Mouse (Mus musculus) retina, adult 2 months (tissue): Measurements from ENCODE around the gene Ubp1.
"Not testable (repeated sequence)": the region's sequence is repeated elsewhere in the genome, so short reads cannot be mapped to it uniquely, and the experiment has no call there.

Experiments used
- DNase-seq: peaks from one replicate; pipeline ENCODE4 v3.0.0-alpha.2; 2012; ENCODE audit warnings: low read depth, low spot score

Ubp1 gene

DNA sequence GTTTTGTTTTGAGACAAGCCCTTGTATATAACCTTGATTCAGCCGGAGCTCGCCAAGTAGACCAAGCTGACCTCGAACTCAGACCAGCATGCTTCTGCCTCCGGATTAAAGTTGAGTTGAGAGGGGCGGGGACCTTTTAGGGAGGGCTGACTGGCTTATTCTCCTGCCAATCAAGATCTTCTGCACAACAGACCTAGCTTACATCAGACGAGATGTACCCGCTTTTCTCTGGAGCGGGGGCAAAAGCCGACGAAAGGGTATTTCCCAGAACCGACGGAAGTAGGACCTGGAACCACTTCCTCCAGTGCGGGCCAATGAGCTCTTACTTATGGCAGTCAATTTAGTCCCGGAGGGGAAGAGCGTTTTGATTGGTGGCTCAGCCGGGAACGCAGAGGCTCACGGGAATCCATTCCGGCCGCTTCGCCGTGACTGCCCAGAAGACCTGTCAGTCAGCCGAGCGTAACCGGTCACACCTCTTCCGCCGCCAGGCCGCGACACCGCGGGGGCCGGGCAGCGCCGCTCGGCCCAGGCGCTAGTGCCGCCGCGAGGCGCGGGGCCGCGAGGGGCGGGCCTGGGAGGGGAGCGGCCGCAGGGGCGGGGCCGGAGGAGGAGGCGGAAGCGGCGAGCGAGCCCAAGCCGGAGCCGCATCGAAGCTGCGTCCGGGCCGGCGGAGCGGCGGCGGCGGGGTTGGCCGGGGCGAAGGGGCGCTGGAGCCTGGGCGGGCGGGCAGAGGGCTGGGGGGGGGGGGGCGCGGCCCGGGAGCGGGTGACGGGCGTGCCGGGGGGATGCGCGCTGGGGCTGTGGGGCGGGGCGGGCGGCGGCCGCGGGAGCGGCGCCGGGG is at the start of gene Ubp1:
Gene Ubp1 (plus strand): TSS at position 401 of the 841 bp plus-strand sequence.
- DNase-seq: peak; percentile 96

DNA sequence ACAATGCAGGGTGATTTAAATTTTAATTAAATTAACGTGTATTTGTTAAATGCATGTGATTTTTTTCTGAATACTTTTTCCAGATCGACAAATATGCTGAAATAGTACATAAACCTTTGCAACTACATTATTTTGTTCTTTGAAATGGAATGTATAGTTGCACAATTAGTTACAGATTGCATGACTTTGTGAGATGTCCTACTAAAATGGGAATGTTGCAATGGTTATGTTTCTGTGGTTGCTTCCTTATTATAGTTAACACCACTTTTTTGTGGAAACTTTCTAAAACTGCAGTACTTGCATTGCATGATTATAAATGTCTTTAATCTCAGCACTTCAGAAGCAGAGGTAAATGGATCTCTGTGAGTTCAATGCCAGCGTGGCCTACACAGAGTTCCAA is 35.8 kb upstream of the Ubp1 start:
- DNase-seq: no peak

DNA sequence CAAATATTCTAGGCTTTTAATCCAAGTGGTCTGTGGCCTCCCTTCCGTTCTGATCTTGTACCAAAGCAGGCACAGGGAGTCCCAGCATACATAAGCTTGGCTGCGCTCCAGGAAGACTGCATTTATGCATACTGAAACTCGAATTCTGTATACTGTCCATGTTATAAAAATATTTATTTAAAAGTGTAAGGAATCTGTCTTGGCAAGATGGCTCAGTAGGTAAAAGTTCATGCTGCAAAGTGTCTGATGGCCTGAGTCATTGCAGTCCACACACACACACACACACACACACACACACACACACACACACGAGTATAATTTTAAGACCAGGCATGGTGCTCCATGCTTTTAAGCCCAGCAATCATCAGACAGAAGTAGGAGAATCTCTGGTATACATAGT is 27.6 kb upstream of the Ubp1 start:
- no peak for DNase-seq

DNA sequence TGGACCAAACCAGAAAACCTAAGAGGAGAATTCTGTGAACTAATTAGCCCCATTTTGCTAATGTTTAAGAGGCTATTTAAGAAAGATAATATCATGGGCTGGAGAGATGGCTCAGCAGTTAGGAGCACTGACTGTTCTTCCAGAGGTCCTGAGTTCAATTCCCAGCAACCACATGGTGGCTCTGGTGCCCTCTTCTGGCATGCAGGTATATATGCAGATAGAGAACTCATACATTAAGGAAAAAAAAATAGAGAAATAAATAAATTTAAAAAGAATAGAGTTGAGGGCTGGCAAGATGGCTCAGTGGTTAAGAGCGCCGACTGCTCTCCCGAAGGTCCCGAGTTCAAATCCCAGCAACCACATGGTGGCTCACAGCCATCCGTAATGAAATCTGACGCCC is 26.4 kb upstream of the Ubp1 start:
- DNase-seq: not testable (repeated sequence)

DNA sequence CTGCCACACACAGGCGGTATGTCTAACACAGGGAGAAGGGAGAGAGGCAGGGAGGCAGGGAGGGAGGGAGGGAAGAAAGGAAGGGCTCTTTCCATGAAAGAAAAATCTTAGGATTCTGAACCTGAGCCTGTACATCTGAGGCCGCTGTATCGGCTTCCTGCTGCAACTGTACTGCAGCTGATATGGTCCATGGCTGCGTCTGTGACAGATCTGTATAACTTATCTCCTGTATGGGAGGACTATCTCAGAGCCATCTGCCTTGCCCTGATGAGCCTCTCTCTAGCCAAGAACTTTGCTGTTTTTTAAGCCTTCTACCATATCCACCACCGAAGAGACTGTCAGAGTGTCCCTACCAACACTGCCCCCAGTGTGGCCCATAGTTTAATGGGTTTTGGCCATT is 14.9 kb upstream of the Ubp1 start:
- no peak for DNase-seq

DNA sequence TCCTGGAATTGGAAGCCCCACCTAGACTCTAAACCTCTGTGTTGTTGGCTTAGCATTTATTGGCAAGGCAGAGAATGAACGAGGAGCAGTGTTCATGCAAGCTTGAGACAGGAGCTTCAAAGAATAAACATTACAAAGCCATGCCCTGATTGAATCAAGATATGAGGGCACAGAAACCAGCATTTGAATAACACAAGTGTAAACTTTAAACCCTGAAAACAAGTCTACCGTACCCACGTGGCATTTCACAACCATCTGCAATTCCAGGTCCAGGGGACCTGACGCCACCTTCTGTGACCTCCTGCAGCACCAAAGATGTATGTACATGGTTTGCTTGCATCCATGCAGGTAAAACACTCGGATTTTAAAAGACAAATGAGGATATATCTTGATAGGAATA is 8.1 kb upstream of the Ubp1 start:
- no peak for DNase-seq

DNA sequence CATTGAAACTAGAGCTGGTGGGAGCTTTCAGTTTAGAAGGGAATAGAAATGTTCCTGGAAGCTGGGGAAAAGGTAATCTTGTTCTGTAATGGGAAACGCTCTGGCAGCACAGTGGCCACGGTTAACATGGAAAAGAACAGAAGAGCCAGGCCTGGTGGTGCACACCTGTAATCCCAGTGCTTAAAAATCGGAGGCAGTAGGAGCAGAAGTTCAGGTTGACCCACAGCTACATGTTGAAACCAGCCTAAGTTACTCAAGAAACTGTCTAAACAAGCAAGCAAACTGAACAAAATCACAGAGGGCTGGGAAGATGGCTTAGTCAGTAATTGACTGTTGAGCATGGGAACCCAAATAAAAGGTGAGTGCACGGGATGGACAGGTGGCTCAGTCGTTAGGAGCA is 5.9 kb upstream of the Ubp1 start:
- no peak for DNase-seq

DNA sequence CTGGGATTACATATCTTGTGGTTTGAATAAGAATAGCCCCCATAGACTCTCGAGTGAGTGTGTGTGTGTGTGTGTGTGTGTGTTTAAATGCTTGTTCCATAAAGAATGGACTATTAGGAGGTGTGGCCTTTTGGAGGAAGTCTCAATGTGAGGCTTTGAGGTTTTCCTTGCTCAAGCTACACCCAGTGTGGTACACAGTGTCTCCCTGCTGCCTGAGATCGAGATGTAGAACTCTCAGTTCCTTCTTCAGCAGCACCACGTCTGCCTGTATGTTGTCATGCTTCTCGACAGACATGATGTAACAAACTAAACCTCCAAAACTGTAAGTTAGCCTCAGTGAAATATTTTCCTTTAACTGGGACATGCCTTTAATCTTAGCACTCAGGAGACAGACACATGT is 2.1 kb upstream of the Ubp1 start:
- DNase-seq: no peak

DNA sequence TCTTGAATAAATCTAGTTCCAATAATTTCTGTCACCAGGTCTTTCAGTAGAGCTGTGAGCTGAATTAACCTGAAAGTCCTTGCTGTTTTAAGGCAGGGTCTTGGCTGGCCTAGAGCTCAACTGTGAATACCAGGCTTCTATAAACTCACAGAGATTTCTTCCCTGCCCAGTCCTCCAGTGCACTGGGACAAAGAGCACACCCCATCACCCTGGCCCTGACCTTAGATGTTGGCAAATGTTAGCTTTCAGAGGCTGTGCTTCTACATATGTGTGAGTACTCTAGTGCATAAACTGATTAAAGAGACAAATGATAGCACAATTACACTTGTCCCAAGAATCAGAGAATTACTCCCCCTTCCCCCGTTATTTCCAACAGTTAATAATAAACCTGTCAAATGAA is 1.1 kb upstream of the Ubp1 start:
- DNase-seq: no peak

DNA sequence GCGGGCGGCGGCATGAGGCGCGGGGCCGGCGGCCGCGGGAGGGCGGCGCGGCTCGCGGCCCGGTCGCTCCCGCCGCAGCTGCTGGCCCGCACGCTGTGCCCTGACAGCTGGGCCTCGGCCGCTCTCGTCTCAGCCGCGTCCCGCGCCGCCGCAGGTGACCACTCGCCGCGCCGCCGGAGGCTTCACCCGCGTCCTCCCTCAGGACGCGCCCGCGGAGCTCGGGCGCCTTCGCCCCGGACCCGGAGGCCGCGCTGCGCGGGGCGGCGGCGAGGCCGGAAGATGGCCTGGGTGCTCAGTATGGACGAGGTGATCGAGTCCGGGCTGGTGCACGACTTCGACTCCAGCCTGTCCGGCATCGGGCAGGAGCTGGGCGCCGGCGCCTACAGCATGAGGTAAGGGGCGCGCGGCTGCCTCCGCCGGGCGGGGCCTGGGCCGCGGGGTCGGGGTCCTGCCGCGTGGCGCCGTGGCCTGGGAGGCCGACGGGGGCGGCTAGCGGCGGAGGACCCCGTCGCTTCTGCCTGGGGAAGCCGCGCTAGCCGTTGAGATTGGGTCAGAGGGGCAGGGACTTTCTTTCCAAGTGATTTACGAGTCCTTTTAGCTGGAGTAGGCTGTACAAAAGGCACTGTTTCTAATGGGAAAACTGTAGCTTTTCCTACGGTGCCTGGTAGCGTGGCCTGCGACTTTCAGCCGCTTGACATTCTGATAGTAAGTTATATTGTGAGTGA is 803 bp downstream of the Ubp1 start:
- no peak for DNase-seq

DNA sequence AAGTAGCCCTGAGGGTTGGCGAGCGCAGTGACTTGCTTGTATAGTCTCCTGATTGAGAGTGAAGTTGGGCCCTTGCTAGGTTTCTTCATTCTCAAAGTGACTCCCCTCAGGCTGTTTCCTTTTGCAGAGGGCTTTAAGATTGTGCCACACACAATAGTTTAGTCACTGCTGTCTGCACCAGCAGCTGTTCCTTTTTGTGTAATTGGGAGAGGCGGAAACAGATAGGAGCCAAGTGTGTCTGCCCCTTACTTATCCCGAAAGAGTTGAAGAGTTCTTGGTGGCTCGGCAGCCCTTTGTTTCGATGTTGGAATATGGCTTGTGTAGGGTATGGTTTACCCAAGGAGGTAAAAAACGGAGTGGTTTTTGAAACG is 1.4 kb downstream of the Ubp1 start:
- no peak for DNase-seq

DNA sequence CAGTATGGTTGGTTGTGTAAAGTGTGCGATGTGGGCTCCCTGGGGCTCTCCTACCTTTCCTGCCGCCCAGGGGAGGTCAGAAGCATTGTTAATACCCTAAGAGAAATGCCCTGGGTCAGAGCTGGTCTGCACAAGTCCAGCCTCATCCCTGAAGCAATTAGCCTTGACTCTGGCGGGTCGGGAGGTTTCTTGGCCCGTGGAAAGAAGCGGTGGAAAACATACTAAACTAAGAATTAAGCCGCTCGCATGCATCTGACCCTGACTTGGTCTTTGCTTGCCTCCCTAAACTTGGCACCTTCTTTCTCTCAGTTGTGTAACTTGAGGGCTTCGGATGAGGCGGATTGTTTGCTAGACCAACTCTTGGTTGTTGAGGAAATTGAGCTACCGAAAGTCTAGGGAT is 1.8 kb downstream of the Ubp1 start:
- no peak for DNase-seq

DNA sequence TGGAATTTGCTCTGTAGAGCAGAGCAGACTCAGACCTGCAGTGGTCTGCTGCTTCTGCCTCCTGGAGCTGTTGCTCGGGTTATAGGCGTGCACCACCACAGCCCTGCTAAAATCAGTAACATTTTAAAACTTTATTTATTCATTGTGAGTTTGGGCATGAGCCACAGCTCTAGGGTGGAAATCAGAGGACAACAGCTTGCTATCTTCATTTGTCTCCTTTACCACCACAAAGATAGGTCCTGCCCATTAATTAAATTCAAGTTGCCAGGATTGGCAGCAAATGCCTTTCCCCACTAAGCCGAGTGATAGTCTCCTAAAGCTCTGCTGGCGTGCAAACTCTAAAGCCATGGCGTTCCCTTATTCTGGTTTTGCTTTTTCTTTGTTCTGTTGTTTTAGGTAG is 4.9 kb downstream of the Ubp1 start:
- no peak for DNase-seq

DNA sequence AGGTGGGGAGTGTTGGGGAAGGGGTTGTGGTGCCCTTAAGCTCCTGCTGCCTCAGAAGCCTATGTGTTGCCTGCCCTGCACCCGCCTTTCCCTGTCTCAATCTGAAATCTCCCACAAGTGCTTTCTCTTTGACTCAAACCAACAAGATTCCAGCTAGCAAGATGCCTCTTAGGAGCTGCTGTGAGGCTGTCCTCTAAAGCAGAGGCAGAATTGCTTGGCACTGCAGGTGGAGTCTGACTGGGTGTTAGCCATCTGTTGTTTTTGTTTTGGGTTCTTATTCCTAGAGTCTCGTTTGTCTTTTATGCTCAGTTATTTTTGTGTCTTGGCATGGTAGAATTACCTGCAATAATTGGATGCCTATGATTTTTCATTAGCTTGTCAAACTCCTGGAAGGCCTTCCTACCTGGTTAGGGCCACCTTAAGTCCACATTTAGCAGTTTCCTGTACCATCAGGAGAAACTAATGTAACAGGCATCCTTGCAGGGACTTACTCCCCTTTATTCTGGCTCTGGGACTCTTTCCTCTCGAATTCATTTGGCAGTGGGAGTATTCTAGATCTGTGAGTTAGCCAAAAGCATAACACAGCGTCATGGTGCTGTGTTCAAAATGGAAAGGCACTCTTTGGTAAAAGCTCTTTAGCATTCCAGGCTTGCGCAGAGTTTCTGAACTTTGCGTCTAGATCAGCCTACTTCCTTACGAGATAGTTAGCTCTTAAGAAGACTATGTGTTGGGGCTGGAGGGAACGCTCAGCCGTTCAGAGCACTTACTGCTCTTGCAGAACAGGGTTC is 8.5 kb downstream of the Ubp1 start:
- no peak for DNase-seq

DNA sequence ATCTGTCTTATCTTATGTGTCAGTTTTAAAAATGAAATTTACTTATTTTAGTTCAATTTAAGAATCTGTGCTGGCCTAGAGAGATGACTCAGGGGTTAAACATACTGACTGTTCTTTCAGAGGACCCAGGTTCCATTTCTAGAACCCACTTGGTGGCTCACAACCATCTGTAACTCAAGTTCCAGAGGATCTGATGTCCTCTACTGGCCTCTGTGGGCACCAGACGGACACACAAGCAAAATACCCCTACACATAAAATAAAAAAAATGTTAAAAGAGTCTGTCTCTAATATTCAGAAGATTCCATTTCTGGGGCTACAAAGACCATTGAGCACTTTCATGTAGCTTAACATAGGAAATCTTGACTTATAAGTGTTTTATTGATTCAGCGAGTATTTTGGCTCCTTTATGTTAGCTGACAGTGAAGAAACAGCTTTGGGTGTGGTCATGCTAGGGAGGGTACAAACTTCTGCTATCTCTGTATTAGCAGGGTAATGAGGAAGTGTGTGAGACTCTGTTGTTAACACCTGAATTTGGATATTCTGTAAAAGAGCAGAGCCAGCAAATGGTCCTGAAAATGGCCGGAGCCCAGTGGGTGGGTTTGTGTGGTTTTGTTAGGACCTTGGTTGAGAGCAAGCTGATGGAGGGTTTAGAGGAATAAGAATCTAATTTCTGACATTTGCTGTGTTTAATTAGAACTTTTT is 10.5 kb downstream of the Ubp1 start:
- DNase-seq: no peak

DNA sequence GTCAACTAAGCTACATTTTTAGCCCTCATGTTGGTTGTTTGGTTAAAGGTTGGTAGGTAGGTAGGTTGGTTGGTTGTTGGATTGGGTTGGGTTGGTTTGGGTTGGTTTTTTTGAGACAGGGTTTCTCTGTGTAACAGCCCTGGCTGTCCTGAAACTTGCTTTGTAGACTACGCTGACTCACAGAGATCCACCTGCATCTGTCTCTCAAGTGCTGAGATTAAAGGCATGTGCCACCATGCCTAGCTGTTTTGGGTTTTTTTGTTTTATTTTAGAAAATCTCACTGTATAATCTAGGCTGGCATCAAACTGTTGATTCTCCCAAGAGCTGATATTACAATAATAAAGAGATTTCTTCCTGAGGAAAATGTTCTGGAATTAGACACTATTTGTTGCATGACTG is 12.6 kb downstream of the Ubp1 start:
- DNase-seq: no peak

DNA sequence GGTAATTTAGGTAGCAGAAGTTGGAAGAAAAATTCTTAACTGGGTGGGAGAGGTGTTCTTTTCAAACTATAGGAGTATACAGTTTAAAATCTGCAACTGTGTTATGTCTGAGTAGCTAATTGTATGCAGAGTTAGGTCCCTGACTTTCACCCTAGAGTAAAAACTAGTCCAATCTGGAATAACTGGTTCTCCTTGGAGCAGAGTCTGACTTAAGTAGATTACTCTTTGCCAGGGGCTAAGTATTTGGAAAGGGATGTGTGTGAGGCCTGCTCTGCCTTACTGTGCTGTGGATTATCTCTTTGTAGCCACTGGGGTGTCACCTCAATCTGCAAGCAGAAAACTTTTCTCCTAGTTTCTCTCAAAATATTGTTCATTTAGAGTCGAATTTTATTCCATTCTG is 16.5 kb downstream of the Ubp1 start:
- DNase-seq: no peak

DNA sequence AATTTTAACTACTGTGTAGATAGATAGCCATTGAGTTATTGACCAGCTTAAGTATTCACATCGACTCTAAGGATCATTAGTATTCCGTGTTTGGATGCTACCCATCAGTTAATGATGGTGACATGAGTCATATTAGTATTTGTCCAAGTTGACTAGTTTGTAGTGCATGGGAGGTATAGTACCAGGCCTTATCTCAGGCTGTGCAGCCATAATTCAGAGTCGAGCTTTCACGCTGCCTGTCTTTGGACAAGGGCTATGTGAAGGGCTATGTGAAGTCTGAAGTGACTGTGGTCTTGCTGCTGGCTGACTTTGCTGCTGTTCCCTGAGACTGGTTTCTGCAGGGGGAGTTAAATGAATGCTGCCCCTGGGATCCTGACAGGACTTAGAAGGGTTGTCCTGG is 27.0 kb downstream of the Ubp1 start:
- no peak for DNase-seq

DNA sequence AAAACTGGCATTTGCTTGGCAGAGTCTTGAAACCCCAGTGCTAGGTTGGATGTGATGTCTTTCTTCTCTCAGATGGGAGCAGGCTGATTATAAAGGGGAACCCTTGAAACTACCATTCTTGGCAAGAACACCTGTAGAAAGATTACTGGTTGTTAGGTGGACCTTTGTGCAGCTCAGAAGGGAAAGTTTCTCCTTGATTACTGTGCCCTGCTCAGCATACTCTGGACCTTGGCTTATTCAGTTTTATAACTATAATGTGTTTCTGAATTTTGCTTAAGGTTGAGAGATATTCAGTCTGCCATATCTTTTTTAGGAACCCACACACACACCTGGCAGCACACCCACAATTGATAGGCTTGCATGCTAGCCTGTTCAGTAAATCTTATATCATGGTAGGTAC is 33.0 kb downstream of the Ubp1 start:
- no peak for DNase-seq

DNA sequence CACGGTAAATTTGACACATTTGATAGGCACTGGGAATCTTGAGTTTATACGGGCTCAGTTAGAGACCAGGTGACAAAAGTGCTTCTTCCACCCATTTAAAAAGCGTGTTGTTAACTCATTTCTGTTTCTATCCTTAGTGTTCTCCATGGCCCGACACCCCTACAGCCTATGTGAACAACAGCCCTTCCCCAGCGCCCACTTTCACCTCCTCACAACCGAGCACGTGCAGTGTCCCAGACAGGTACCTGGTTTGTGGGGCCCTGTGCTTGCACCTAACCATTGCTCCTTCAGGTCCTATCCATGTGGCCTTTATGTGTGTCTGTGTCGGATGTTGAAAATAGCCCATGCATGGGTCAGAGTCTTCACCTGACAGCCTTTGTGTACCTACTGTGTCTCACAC is 33.7 kb downstream of the Ubp1 start:
- no peak for DNase-seq

DNA sequence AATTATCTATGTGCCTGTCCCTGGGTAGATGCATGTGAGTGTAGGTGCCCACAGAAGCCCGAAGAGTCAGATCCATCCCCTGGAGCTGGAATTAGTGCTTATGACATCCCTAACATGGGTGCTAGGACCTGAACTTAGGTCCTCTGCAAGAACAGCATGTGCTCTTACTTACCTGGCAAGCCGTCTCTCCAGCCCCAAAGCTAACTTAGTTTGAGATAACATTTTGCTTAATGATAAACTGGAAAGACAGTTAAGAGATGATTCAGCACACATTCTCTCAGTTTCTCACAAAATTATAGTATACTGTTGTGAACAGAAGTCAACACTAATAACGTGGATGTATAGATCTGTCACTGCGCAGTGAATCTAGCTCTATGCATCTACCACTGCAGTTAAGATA is 36.1 kb downstream of the Ubp1 start:
- no peak for DNase-seq

DNA sequence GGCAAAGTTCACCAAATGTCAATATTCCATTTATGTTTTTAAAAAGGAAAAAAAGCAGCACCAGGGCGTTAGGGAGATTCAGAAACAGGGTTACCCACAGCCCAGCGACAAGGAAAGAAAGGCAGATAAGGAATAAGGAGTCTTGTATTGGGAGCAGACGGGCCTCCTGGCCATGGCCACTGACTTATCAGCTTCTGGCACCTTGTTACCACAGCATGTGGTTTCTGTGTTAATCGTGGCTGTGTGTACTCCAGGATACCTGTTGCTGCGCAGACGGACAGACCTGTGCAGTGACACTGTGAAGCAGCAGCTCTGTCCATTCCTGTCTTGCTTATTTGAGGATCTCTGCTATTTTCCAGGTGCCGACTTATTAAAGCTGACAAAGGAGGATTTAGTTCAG is 38.2 kb downstream of the Ubp1 start:
- no peak for DNase-seq
